Mouse (Mus musculus): ENCODE data around the gene Ccdc142.

GRCm38 (mm10) chr6:83078324-83078858 lies 23.0 kb upstream of the Ccdc142 start:
- peak; percentile 88 for TF ChIP-seq GATA1 (IDR thresholded peaks at IDR 0.05; ENCODE audit: borderline replicate concordance, low read length)
- peak; percentile 63 for TF ChIP-seq FLI1 (IDR thresholded peaks at IDR 0.05; ENCODE audit: low read length)

Measured in megakaryocyte, embryonic 14.5 days (primary cell).